Mouse (Mus musculus) frontal cortex, postnatal 10 days (tissue): ENCODE measurements around the gene Mllt6.

Source experiments
- DNase-seq, 2 experiments: peaks; one replicate each; pipeline ENCODE4 v3.0.0; 2022; ENCODE audit warnings: low spot score in 2 of 2, mixed read lengths in 1 of 2

Gene Mllt6

DNA sequence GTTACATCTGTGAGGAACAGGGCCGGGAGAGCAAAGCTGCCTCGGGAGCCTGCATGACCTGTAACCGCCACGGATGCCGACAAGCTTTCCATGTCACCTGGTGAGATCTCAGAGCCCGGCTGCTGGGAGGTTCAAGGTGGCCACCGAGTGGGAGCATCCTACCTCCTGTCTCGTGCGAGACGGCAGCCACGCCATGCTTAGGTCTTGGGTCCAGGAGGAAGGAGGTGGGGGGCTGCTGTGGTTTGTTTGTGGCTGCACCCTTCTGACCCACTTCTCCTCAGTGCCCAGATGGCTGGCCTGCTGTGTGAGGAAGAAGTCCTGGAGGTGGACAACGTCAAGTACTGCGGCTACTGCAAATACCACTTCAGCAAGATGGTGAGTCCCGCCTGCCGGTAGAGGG is 3.6 kb downstream of the Mllt6 start:
- DNase-seq: no peak

DNA sequence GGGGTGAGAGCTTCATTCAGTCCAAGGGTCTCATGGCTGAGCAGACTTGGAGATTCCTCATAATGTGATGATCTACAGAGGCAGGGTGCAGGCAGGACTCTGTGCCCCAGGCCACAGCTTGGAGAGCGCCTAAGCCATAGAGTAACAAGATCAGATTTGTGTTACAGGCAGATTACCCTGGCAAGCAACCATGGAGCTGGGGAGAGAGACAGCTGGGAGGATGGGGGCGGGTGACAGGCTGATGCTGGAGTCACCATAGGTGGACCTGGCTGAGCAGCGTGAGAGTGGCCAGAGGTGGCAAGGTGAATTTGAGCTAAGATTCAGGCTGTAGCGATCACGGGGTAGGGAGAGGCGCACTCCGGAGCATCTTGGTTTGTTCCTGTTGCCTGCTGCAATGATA is 4.9 kb downstream of the Mllt6 start:
- no peak for DNase-seq

DNA sequence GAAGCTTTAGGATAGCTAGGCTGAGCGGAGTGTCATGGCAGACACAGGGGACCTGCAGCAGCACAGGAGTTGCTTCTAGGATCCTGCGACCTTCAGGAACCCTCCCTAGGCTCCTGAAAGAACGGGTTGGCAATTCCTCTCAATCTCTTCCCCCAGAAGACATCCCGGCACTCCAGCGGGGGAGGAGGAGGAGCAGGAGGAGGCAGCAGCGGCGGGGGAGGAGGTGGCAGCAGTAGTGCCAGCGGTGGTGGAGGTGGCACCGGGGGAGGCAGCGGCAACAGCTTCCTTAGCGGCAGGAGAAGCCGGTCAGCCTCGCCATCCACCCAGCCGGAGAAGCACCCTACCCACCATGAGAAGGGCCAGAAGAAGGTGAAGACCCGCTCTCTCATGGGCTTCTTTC is 6.1 kb downstream of the Mllt6 start:
- no peak for DNase-seq

DNA sequence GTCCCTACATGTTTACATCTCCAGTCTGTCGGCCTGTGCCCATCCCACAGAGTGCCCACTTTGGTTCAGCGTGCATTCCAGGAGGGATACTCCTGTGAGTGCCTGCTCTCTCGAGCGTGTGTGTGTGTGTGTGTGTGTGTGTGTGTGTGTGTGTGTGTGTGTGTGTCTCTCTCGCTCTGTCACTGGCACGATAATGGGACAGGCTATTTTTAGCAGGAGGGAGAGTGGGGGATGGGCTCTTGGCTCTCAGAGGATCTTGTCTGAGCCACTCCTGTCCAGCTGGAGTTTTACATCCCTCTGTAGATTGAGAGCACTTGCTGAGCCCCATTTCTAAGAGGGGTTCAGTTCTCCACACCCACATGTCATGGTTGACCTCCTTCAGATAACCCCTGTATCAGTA is 6.6 kb downstream of the Mllt6 start:
- no peak for DNase-seq

DNA sequence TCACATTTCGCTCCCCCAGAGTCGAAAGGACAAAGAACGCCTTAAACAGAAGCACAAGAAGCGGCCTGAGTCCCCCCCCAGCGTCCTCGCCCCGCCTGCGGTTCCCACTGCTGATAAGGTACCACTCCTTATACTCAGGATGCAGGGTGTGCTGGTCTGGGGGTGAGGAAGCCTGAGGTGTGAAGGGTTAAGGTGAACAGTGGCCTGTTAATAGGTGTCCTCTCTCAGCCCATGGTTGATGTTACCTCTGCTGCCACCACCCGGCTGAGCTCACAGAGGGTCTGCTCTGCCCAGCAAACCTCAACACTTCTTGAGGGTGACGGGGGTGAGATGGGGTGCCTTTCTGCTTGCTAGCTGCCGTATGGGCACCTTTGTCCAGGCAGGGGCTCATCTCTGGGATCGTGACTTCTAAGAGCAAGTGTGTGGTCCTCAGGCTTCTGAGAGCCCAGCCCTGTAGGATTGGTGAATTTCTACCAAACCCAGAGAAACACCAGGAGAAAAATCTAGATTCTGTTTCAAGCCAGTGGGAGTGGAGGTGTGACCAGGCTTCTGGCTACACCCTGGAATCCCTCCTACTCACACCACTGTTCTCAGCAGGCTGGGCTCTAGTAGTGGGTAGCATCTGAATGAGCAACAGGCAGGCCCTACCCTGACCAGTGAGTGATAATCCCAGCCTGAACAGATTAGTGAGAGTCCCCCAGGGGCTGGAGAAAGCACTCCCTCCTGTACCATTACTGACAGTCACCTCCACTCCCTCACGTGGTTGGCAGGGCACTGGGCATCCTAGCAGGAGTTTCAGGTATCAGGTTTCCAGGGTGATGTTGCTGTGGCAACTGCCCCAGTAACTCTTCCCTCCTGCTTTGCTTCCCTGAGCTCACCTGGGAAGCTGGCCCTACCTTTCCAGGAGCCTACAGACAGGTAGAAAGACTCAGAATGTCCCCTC is 7.3 kb downstream of the Mllt6 start:
- no peak for DNase-seq

DNA sequence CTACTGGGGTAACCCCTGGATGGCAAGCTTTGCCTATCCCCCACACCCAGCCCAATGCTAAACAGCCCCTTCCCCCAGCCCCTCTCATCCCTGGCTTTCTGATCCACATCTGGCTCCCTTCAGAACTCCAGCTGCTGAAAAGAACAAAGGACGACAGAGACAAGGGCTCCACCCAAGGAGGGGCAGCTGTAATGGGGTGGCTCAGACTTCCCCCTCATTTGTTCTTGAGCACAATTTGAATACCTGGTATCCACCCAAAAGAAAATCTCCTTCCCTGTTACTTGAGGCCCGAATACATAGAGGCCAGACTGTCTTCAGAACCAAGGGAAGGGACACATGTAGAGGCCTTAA is 7.9 kb downstream of the Mllt6 start:
- no peak for DNase-seq

DNA sequence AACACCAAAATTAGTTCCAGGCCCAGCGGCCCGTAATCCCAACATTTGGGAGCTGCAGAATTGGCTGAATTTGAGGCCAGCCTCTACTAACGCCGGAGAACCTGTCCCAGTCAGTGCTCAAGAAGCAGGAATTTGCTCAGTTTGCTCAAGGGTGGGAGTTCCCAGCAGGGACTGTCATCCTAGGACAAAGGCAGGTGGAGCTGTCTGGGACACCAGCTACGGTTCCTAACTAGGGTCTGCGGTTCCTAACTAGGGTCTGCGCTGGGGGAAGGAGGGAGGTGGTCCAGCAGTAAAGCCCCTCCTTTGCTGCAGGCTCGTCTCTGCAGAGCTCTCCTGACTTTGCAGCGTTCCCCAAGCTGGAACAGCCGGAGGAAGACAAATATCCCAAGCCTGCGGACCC is 9.9 kb downstream of the Mllt6 start:
- DNase-seq: no peak

DNA sequence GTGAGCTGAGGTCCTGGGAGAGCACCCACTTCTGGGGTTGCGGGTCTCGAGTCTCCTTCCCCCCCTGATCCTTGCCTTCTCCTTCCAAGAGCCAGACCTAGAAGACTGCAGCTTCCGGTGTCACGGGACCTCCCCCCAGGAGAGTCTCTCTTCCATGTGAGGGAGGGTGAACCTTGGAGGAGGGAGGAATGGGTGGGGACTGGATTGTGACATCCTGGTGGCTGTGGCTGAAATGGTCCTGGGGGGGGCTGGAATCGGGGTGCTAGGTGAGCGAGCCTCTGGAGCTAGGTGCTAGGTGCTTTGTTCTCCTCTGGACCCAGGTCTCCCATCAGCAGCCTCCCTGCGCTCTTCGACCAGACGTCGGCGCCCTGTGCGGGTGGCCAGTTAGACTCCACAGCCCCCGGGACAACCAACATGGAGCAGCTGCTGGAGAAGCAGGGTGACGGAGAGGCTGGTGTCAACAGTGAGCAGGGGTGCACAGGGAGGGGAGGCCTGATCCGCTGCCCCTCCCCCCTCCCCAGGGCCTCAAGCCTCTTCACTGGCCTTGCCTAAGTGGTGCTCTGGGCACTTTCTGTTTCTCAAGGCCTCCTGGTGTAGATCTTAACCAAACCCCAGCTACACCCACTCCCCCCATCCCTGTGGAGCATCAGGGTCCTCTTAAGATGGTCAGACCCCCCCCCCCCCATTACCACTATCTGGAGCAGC is 13.0 kb downstream of the Mllt6 start:
- DNase-seq: no peak

DNA sequence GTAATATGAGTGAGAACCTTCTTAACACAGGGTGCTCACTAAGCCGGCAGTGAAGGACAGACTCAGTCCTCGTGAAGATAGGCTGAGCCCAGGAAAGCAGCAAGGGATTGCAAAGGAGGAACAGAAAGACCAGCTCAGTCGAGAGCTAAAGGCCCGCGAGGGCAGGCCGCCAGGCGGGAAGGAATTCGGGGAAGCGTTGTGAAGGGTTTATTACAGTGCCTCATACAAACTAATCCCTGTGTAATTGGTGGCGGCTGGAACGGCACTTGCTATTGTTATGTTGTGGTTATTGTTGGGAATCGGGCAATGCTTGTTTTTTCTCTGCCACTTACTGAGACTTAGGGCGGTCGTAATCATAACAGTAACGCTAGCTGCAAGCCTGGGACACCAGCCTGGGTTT is 14.2 kb downstream of the Mllt6 start:
- DNase-seq: no peak

DNA sequence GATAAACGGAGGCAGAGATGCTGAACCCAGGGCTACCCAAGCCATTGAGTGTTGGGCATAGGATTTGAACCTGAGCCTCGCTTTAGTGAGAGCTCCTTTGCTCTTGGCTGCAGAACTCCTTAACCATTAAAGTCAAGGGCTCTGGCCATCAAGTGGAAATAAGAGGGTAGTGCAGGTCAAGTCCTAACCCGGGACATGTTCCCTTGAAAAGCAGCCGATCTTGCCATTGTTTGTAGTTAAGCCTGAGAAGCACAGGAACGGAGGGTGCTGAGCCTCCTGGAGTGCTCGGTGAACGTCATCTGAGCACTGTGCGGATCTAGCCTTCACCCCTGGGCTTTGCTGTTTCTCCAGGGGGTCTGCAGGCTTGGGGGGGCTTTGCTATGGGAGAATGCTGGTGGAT is 14.6 kb downstream of the Mllt6 start:
- DNase-seq: no peak

DNA sequence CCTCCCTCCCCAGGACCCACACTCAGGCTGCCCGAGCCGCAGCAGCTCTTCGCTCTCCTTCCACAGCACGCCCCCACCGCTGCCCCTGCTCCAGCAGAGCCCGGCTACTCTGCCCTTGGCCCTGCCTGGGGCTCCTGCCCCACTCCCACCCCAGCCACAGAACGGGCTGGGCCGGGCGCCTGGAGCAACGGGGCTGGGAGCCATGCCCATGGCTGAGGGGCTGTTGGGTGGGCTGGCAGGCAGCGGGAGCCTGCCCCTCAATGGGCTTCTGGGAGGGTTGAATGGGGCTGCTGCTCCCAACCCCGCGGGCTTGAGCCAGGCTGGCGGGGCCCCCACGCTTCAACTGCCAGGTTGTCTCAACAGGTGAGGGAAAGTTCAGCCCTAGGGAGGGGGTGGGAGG is 15.1 kb downstream of the Mllt6 start:
- DNase-seq: no peak

DNA sequence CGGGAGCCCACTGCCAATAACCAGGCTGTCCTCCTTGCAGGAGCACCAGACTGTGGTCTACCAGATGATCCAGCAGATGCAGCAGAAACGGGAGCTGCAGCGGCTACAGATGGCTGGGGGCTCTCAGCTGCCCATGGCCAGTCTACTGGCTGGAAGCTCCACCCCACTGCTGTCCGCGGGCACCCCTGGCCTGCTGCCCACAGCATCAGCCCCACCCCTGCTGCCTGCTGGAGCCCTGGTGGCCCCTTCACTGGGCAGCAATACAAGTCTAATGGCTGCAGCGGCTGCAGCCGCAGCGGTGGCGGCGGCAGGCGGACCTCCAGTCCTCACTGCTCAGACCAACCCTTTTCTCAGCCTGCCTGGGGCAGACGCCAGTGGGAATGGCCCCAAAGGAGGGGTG is 17.2 kb downstream of the Mllt6 start:
- DNase-seq: no peak

DNA sequence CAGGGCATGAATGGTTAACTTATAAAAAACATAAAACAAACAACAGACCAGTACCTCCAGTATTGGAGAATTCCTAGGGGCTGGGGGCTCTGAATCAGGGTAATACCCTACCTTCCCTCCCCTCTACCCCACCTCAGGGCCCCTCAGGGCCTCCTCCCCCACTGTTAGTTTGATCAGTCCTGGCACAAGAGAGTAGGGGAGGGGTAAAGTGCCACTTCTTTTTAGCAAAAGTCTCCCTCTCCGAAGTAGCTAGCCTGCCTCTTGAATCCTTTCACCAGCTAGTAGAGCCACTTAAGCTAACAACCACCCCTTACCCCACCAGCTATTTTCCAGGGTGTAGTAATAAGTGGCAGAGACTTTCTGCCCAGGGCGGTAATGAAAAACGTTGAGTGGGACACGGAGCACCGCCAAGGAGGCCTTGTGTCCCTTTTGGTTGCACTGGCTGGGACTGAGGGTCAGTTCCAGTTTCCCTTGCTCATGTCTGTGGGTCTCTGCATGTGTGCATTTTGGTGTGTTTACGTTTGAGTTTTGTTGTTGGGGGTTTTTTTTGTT is 19.4 kb downstream of the Mllt6 start:
- DNase-seq: no peak

DNA sequence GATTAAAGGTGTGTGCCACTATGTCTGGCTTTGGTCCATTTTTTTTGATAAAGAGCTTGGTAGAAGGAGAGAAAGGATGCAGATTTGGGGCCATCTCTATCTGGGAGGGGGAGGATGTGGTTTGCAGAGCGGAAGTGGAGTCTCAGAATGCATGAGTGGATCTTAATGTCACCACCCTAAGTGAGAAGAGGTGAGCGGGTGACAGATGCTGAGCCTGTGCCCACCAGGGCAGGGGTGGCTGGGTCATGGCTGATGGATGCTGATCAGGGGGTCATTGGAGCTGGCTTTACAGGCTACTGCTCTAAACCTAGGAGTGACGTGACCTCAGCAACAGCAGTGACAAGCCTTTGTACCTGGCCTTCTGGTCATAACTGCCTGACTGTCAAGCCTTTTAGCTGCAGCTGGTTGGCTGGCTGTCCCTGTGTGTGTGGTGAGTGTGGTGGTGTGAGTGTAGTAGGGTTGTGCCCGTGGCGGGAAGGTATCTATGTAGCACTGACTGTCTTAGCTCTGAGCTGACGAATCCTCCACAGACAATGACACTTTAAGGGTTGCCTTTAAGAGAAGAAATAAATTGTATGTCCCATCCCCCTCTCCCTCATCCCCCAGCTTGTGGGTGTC is 21.0 kb downstream of the Mllt6 start:
- DNase-seq: no peak

DNA sequence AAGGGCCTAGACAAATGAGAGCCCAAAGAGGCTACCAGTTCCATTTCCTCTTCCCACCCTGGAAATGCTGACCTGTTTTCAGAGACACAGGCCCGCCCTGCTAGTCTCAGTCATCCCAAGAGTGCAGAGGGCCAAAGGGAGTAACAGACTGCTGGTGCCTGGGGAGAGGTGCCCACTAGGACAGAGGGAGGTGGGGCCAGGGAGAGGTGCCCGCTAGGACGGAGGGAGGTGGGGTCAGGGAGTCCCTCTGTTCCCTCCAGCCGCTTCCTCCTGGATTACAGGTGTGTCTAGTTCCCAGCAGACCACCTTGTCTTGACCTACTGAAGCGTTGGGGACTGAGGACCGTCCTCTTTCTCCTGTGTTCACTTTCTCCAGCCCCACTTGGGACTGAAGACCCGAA is 21.6 kb downstream of the Mllt6 start:
- DNase-seq: no peak

DNA sequence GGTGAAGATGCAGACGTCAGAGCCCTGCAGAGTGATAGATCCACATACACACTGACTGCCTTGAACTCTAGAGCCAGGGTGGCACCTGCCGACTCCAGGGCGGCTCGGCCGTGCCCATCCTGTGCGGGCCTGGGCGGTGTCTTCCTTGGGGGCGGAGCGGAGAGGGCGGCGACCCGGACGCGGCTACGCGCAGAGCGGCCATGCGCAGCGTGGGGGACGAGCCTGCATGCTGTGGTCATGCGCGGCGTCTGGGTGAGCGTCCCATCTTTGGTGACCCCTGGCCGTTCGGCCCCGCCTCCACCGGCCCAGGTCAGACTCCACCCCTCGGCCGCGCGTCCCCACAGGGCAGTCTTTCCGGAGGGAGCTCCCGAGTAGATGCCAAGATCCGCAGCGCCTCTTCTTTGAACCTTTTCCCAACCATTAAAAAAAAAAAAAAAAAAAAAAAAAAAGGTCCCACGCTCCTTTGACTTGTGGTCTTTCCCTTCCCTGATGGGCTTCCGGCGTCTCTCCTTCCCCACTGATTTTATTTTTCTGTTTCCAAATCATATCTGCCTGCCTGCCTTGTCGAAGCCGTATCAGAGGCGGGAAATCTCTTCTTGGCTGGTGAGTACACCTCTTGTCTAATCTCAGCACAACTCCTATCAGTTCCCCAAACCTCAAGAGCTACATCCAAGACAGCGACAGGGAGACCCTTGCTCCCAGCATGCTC is 22.6 kb downstream of the Mllt6 start, which contains the start of gene Cisd3:
Gene Cisd3 (plus strand): TSS at position 214 of the 709 bp plus-strand sequence.
- DNase-seq: peak; percentile 71 to 81

DNA sequence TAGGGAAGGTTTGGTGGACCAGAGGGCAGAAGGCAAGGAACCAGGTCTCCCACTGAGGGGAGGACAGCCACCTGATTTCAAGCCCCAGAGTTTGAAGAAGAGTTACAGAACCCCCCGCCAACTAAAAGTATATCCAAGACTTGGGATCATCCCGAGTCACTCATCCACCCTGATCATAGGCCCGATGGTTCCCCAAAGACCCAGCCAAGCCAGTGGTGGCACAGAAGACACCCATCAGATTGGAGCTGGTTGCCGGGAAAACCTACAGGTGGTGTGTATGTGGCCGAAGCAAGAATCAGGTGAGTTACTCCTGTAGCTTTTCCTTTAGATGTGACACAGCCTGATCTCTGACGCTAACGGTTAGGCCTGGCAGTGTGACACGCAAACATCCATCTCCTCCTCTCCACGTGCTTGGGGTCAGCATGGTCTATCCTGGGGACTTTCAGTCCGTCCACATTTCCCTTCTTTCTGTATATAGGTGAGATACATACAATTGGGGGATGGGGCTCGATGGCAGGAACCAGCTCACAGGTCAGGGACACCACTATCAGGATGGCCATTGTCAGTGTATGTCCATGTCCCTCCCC is 23.2 kb downstream of the Mllt6 start:
- DNase-seq: no peak

DNA sequence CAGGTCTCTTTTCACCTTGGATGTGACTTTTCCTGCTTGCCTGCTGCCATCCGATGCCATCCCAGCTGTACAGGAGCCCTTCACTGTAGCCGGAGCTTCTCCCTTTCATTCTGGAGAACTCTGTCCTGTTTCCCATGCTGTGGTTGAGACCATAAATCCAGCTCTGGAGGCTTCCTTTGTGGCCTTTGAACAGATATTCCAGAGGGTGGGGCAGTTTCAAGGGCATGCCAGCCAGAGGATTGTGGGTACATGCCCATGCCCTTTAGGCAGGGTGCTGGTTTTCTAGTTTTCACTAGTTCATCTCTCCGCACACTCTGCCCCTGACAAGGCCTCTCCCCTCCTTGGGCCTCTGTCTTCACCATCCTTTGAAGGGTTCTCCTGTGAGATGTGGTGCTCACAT is 23.8 kb downstream of the Mllt6 start:
- no peak for DNase-seq

DNA sequence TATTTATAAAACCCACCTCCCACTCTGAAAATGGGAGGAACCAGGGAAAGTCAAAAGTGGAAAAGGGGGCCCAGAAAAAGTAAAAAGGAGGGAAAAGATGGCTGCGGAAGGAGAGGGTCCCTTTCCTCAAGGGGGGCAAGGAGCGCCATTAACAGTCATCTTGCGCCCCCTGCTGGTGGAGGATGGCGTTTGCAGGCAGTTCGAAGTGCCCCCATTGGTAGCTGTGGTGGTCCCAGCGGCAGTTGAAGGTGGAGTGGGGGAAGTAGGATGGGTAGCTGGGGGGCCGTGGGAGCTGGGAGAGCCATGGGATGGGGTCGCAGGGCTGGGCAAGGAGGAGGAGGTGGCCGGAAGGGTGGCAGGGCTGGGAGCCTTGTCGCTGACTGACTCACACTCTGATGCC is 26.6 kb downstream of the Mllt6 start:
- peak; percentile 53 to 64 for DNase-seq

DNA sequence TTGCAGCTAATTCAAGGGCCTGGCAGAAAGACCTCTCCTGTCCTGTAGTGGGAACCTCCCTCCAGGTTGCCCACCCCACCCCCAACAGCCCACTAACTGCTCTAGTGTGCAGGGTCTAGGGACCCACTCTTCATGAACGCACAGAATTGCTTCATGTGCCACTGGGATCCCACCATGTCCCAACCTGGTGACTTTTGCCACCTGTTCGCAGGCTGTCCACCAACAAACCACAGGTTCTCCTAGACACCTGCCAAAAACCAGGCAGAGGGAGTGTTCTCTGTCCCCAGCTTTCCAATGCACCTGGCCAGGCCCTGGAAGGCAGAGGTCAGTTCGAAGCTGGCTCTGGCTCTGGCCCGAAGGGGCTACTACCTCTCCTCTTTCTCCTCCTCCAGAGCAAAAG is 31.2 kb downstream of the Mllt6 start:
- DNase-seq: no peak

DNA sequence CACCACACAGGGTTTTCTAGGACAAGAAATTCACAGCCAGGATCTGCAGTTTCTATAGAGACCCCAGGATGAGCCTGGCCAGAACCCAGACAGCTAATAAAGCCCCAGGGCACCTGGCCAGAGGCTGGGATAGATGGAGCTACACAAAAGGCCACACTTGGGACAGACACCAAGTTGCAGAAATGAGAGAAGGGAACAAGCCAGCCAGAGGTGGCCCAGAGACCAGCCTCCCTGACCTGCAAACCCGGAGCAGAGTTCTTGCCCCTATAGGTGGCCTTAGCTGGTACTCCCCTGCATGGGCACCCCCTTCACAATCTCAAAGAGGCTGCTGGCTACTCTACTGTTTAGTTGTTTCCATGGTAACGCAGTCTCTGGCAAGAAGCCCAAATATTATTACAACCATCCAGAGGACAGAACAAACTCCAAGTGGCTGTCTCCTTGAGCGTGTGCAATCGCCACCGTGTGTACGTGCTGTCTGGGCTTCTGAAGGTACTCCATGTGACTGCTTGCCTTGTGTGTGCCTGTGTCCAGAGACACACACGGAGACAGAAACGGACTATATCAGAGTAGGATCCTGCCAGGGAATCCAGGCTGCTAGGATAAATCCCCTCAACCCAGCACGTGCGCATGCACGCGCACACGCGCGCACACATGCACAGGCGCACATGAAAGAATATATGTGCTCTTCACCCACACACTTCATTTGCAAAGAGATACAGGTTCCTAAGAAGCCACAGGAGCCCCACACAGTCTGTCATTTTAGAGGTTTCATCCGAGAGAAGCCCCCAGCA is 31.9 kb downstream of the Mllt6 start:
- DNase-seq: peak; percentile 60 to 72
